Mouse (Mus musculus): ENCODE data around the gene Gm9767. TPM values are rescaled to one million over a fixed set of nuclear protein-coding genes. Genes with fewer than 3 reads are reported as not detected.
A peak's percentile ranks its signal among the peaks of the same experiment; 100 is the strongest.

Gene Gm9767
- 1 to 10 TPM in 1 of 2 experiments, under 1 TPM in 1; 0.58 to 1.2 TPM for total RNA-seq (2021)
- long read RNA-seq, experiment 1, result 0 reads
- long read RNA-seq, experiment 2, result 0 reads

GRCm38 (mm10) chr10:26077671-26078481 is at the start of gene Gm9767:
Gene Gm9767 (plus strand): TSS chr10:26078255.
- peak; percentile 35 to 49 for DNase-seq (ENCODE audit: extremely low spot score in 1 of 2, low spot score in 2 of 2)
- TF ChIP-seq CTCF (IDR thresholded peaks at IDR 0.05), result no peak
- Histone ChIP-seq H3K4me3 (peak within 1 kb of the TSS; percentile 55), H3K27ac (peak within 1 kb of the TSS; percentile 90)
- intact Hi-C loops (cut with DNase I), result loop anchor here (1.0 to 5.0 kb wide), 5 partner anchors 43 to 539 kb away; no protein-coding TSS in a partner anchor

GRCm38 (mm10) chr10:26034931-26035330 is 43.1 kb upstream of the Gm9767 start:
- DNase-seq (ENCODE audit: extremely low spot score in 1 of 2, low spot score in 2 of 2), result peak; percentile 71 to 84
- intact Hi-C loops (cut with DNase I), result loop anchor here (1.0 to 2.0 kb wide), 2 partner anchors 36 to 43 kb away; partner anchors contain the start of gene Gm9767
- no peak for TF ChIP-seq CTCF (IDR thresholded peaks at IDR 0.05)
- Histone ChIP-seq H3K27ac (no peak overlapping the region), H3K4me3 (no peak overlapping the region)

- H3K4me3 ChIP-seq, result no peak overlapping the region
- intact Hi-C loops (cut with DNase I), result no loop called here
- DNase-seq (ENCODE audit: extremely low spot score in 1 of 2, low spot score in 2 of 2), result no peak
- TF ChIP-seq CTCF (IDR thresholded peaks at IDR 0.05), result no peak
- no peak overlapping the region for H3K27ac ChIP-seq
Measured at GRCm38 (mm10) chr10:26051177-26051576, 26.9 kb upstream of the Gm9767 start.

DNA sequence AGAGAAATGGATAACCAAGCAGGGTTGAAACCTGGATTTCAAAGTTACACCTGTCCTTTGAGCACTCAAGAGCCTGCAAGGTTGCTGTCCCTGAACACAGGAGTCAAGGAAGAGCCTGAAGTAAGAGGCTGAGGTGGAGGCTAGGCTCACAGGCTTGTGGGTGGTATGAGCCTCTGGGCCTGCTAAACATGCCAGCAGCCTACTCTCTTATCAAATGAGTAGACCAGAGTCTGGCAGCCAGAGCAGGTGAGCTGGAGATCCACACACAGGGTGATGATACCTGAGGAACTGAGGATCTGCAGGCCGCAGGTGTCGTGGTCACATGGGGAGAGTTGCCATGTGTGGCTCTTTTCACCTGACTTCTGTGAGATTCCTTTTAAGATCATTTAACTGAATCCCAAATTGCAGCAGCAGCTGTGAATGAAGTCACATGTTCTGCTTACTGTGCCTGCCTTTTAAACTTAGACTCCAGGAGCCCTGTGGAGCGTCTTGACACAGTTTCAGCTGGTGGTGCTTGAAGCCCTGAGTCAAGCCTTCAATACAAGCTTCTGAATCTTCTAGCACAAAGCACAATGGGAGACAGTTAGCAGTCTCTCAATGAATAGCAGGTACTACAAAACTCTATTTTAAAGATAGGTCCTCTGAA is 18.3 kb upstream of the Gm9767 start:
- Histone ChIP-seq H3K27ac (no peak overlapping the region; the same call in 1 of the 2 replicates), H3K4me3 (no peak overlapping the region)
- TF ChIP-seq CTCF (IDR thresholded peaks at IDR 0.05), result no peak
- peak in 1 of 2 experiments; percentile 28 for DNase-seq (ENCODE audit: extremely low spot score in 1 of 2, low spot score in 2 of 2)
- intact Hi-C loops (cut with DNase I), result no loop called here

GRCm38 (mm10) chr10:26063071-26063470 is 15.0 kb upstream of the Gm9767 start:
- intact Hi-C loops (cut with DNase I), result no loop called here
- H3K4me3 ChIP-seq, result no peak overlapping the region
- no peak overlapping the region for H3K27ac ChIP-seq
- no peak for TF ChIP-seq CTCF (IDR thresholded peaks at IDR 0.05)
- no peak for DNase-seq (ENCODE audit: extremely low spot score in 1 of 2, low spot score in 2 of 2)

GRCm38 (mm10) chr10:26071986-26072385 is 6.1 kb upstream of the Gm9767 start:
- TF ChIP-seq CTCF (IDR thresholded peaks at IDR 0.05), result no peak
- DNase-seq (ENCODE audit: extremely low spot score in 1 of 2, low spot score in 2 of 2), result no peak
- intact Hi-C loops (cut with DNase I), result no loop called here
- Histone ChIP-seq H3K27ac (no peak overlapping the region), H3K4me3 (no peak overlapping the region)

- no peak for DNase-seq (ENCODE audit: extremely low spot score in 1 of 2, low spot score in 2 of 2)
- H3K27ac ChIP-seq, result peak overlapping the region; percentile 36; the same call in 1 of the 2 replicates
Measured at GRCm38 (mm10) chr10:26076949-26077348, 1.1 kb upstream of the Gm9767 start.

DNA sequence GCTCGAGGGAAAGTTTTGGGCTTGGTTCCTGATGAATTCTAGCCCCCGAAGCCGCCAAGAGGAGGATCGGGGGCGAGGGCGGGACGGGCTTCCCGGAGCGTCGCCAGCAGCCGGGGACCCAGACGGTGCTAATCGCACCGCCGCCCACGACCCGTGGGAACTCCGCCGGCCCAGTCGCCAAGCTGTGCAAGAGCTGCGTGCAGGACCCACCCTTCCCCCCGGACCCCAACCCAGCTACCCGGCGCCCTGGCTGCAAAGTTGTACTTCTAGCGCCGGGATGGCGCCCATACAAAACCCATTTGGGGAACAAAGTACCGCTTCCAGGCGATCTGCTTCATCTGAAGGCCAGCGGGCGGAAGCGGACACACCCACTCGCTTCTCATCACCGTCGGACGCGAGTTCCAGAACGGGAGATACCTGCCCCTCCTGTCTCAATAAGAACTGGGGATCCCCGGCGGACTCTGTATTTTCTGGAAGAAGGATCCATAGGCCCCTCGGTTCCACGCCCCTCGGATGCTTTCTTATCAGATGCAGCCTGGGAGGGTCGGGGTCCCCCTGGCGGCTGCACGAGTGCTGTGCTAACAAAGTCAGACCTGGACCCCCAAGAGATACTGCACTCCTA is 577 bp downstream of the Gm9767 start, which contains the start of gene Tmem200a:
Tmem200a (minus strand) TSS at position 532 of the 622 bp plus-strand sequence.
- peak; percentile 75 for TF ChIP-seq CTCF (IDR thresholded peaks at IDR 0.05)
- DNase-seq (ENCODE audit: extremely low spot score in 1 of 2, low spot score in 2 of 2), result peak; percentile 75 to 78
- Histone ChIP-seq H3K4me3 (peak within 1 kb of the TSS; percentile 55), H3K27ac (peak within 1 kb of the TSS; percentile 90)
- intact Hi-C loops (cut with DNase I), result loop anchor here (1.0 to 5.0 kb wide), 4 partner anchors 43 to 540 kb away; no protein-coding TSS in a partner anchor

More at GRCm38 (mm10) chr10:26076949-26077348, 1.1 kb upstream of the Gm9767 start:
- H3K4me3 ChIP-seq, result peak overlapping the region; percentile 55
- intact Hi-C loops (cut with DNase I), result loop anchor here (2.0 to 5.0 kb wide), 3 partner anchors 80 to 396 kb away; no protein-coding TSS in a partner anchor
- no peak for TF ChIP-seq CTCF (IDR thresholded peaks at IDR 0.05)

- no peak for TF ChIP-seq CTCF (IDR thresholded peaks at IDR 0.05)
- H3K27ac ChIP-seq, result no peak overlapping the region
- DNase-seq (ENCODE audit: extremely low spot score in 1 of 2, low spot score in 2 of 2), result no peak
- intact Hi-C loops (cut with DNase I), result loop anchor here (2.0 to 5.0 kb wide), 3 partner anchors 82 to 541 kb away; no protein-coding TSS in a partner anchor
- H3K4me3 ChIP-seq, result no peak overlapping the region
Measured at GRCm38 (mm10) chr10:26079678-26080077, 1.6 kb downstream of the Gm9767 start.

GRCm38 (mm10) chr10:26082081-26082480 is 4.0 kb downstream of the Gm9767 start:
- Histone ChIP-seq H3K4me3 (no peak overlapping the region), H3K27ac (no peak overlapping the region)
- DNase-seq (ENCODE audit: extremely low spot score in 1 of 2, low spot score in 2 of 2), result no peak
- TF ChIP-seq CTCF (IDR thresholded peaks at IDR 0.05), result no peak
- intact Hi-C loops (cut with DNase I), result no loop called here

GRCm38 (mm10) chr10:26103330-26103982 is 25.4 kb downstream of the Gm9767 start:
- H3K27ac ChIP-seq, result no peak overlapping the region
- TF ChIP-seq CTCF (IDR thresholded peaks at IDR 0.05), result no peak
- no peak for DNase-seq (ENCODE audit: extremely low spot score in 1 of 2, low spot score in 2 of 2)
- intact Hi-C loops (cut with DNase I), result no loop called here
- H3K4me3 ChIP-seq, result no peak overlapping the region

Data from left cerebral cortex, adult 2 months (tissue).